Mouse (Mus musculus): ENCODE results near the gene Bst2.
"Not testable (repeated sequence)": the region's sequence is repeated elsewhere in the genome, so short reads cannot be mapped to it uniquely, and the experiment has no call there.

DNA sequence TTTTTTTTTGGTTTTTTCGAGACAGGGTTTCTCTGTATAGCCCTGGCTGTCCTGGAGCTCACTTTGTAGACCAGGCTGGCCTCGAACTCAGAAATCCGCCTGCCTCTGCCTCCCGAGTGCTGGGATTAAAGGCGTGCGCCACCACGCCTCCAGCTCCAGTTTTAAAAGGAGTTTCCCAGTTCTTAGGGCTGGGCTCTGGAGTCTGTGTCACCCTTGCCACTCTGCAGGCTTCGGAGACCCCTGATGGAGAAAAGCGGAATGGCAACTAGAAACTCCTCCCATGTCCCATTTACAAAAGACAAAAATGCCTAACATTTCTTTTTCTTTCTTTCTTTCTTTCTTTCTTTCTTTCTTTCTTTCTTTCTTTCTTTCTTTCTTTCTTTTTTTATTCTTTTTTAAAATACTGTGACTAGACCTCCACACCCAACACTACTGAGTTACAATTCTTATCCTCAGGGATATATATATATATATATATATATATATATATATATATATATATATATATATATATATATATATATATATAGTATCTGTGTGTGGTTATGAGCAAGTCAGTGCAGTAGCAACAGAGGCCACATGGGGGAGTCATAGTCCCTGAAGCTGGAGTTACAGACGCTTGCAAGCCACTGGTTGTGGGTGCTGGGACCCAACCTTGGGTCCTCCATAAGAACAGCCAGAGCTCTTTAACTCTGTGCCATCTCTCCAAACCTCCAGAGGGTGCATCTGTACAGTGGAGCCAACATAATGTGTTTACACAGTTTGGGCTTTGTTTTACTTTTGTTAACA, 18.0 kb downstream of the Bst2 start:
- TF ChIP-seq POLR2A (IDR thresholded peaks at IDR 0.05; ENCODE audit: borderline replicate concordance, insufficient read depth, low read length) = not testable (repeated sequence)
- peak; percentile 66 for TF ChIP-seq CTCF (IDR thresholded peaks at IDR 0.05; ENCODE audit: borderline replicate concordance, insufficient read depth, low read depth, low read length)
